Mouse (Mus musculus): ENCODE measurements around the gene Olfr417. TPM values are rescaled to one million over a fixed set of nuclear protein-coding genes. Genes with fewer than 3 reads are reported as not detected.
"Not testable (repeated sequence)": the region's sequence is repeated elsewhere in the genome, so short reads cannot be mapped to it uniquely, and the experiment has no call there.

Olfr417 gene
- total RNA-seq (2014; rRNA removed) (not detected in 2 replicates), polyA plus RNA-seq (2015; fragmentation: Nextera tagmentation; extraction: Ambion mirVana) (not detected in 2 replicates)

DNA sequence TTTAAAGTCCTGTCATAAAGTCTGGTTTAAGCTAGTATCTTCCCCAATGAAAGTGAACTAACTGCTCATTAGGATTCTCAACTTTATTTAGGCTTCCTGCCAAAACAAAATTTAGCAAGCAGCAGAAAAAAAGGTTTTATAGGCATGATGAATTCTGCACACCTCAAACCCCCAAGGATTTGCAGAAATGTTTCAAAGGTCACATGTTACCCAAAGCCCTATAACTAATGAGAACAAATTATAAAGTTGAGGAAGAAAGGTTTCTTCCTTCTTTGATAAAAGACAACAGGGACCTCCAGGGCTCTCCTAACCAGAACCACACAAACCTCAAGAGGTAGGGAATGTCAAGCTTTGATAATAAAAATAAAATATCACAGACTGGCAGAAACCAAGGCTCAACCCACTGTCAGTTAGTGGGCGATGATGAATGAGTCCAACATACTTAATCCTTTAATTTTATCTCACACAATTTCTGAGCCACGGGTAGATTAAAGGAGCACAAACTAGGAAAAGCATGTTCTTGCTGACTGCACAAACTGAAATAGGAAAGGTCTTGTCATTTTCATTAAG, at the start of gene Olfr417:
Gene Olfr417 (plus strand): TSS at position 241 of the 570 bp plus-strand sequence.
- H3K27me3 ChIP-seq (ENCODE audit: insufficient read depth, low read length), result no peaks in the 10 kb centered on the region
- DNase-seq (ENCODE audit: low spot score) (no peak), ATAC-seq (ENCODE audit: low FRiP score) (no peak)
- H3K9me3 ChIP-seq (ENCODE audit: low read length), result no peaks in the 10 kb centered on the region
- no peak within 1 kb of the TSS for H3K4me3 ChIP-seq (ENCODE audit: low read depth, low read length)
- H3K36me3 ChIP-seq (ENCODE audit: insufficient read depth, low read length), result no peaks in the 10 kb centered on the region
- TF ChIP-seq CTCF (IDR thresholded peaks at IDR 0.05), result no peak
- H3K4me2 ChIP-seq (ENCODE audit: low read depth, low read length, poor library complexity, severe bottlenecking), result no peak within 1 kb of the TSS
- no peak within 1 kb of the TSS for H3K9ac ChIP-seq (replicated peaks; ENCODE audit: low read length, poor library complexity, severe bottlenecking)
- 55% methylated on average over 2 of the region's 2 CpGs for WGBS
- no peaks in the 10 kb centered on the region for H3K4me1 ChIP-seq (ENCODE audit: insufficient read depth, low read length)
- H3K27ac ChIP-seq (ENCODE audit: low read depth, low read length), result no peak within 1 kb of the TSS

GRCm38 (mm10) chr1:174317308-174317707, 47.6 kb upstream of the Olfr417 start:
- 74% methylated on average over 2 of the region's 2 CpGs for WGBS
- DNase-seq (ENCODE audit: low spot score) (no peak), ATAC-seq (ENCODE audit: low FRiP score) (no peak)
- Histone ChIP-seq H3K9me3 (ENCODE audit: low read length) (no peaks in the 10 kb centered on the region), H3K4me3 (ENCODE audit: low read depth, low read length) (no peak overlapping the region), H3K36me3 (ENCODE audit: insufficient read depth, low read length) (no peaks in the 10 kb centered on the region), H3K4me2 (ENCODE audit: low read depth, low read length, poor library complexity, severe bottlenecking) (no peak overlapping the region), H3K9ac (replicated peaks; ENCODE audit: low read length, poor library complexity, severe bottlenecking) (no peak overlapping the region), H3K4me1 (ENCODE audit: insufficient read depth, low read length) (no peaks in the 10 kb centered on the region), H3K27ac (ENCODE audit: low read depth, low read length) (no peak overlapping the region), H3K27me3 (ENCODE audit: insufficient read depth, low read length) (no peaks in the 10 kb centered on the region)
- no peak for TF ChIP-seq CTCF (IDR thresholded peaks at IDR 0.05)

GRCm38 (mm10) chr1:174330218-174330617, 34.7 kb upstream of the Olfr417 start, which contains the start of gene Mptx1:
TSS of gene Mptx1 (plus strand) at chr1:174330518.
- H3K27me3 ChIP-seq (ENCODE audit: insufficient read depth, low read length), result no peaks in the 10 kb centered on the region
- no peaks in the 10 kb centered on the region for H3K36me3 ChIP-seq (ENCODE audit: insufficient read depth, low read length)
- no peak within 1 kb of the TSS for H3K4me3 ChIP-seq (ENCODE audit: low read depth, low read length)
- no peaks in the 10 kb centered on the region for H3K4me1 ChIP-seq (ENCODE audit: insufficient read depth, low read length)
- no peak for TF ChIP-seq CTCF (IDR thresholded peaks at IDR 0.05)
- DNase-seq (ENCODE audit: low spot score), result no peak
- ATAC-seq (ENCODE audit: low FRiP score), result no peak
- H3K9ac ChIP-seq (replicated peaks; ENCODE audit: low read length, poor library complexity, severe bottlenecking), result no peak within 1 kb of the TSS
- H3K27ac ChIP-seq (ENCODE audit: low read depth, low read length), result no peak within 1 kb of the TSS
- H3K4me2 ChIP-seq (ENCODE audit: low read depth, low read length, poor library complexity, severe bottlenecking), result no peak within 1 kb of the TSS
- no peaks in the 10 kb centered on the region for H3K9me3 ChIP-seq (ENCODE audit: low read length)

DNA sequence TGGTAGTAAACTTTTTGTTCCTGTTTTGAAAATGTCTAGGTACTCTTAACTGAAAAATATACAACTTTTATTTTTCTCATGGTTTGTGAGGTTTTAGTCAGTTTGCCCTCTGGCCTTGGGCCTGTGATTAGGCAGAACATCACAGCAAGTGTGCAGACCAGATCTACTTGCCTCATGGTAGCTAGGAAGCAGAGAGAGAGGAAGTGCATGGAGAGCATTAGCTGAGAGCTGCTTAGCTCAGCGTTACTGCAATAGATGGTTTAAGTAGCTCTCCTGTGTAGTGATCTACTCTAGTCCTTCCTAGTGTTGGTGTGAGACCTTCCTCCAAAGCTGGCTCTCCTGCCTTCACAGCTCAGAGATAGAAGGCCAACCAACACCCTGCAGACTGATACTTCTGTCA, 11.3 kb upstream of the Olfr417 start:
- H3K36me3 ChIP-seq (ENCODE audit: insufficient read depth, low read length); DNase-seq (ENCODE audit: low spot score); H3K9me3 ChIP-seq (ENCODE audit: low read length); ATAC-seq (ENCODE audit: low FRiP score); H3K4me2 ChIP-seq (ENCODE audit: low read depth, low read length, poor library complexity, severe bottlenecking); H3K27ac ChIP-seq (ENCODE audit: low read depth, low read length); H3K4me1 ChIP-seq (ENCODE audit: insufficient read depth, low read length); H3K9ac ChIP-seq (replicated peaks; ENCODE audit: low read length, poor library complexity, severe bottlenecking); H3K4me3 ChIP-seq (ENCODE audit: low read depth, low read length); H3K27me3 ChIP-seq (ENCODE audit: insufficient read depth, low read length): not testable (repeated sequence)
- WGBS, result 74% methylated on average over 1 of the region's 1 CpGs

GRCm38 (mm10) chr1:174354640-174355039, 10.3 kb upstream of the Olfr417 start:
- no peaks in the 10 kb centered on the region for H3K9me3 ChIP-seq (ENCODE audit: low read length)
- WGBS, result 79% methylated on average over 5 of the region's 5 CpGs
- H3K27ac ChIP-seq (ENCODE audit: low read depth, low read length), result no peak overlapping the region
- H3K4me3 ChIP-seq (ENCODE audit: low read depth, low read length), result no peak overlapping the region
- H3K36me3 ChIP-seq (ENCODE audit: insufficient read depth, low read length), result no peaks in the 10 kb centered on the region
- H3K9ac ChIP-seq (replicated peaks; ENCODE audit: low read length, poor library complexity, severe bottlenecking), result no peak overlapping the region
- DNase-seq (ENCODE audit: low spot score), result no peak
- H3K4me1 ChIP-seq (ENCODE audit: insufficient read depth, low read length), result no peaks in the 10 kb centered on the region
- TF ChIP-seq CTCF (IDR thresholded peaks at IDR 0.05), result no peak
- no peak overlapping the region for H3K4me2 ChIP-seq (ENCODE audit: low read depth, low read length, poor library complexity, severe bottlenecking)
- no peak for ATAC-seq (ENCODE audit: low FRiP score)
- H3K27me3 ChIP-seq (ENCODE audit: insufficient read depth, low read length), result no peaks in the 10 kb centered on the region

DNA sequence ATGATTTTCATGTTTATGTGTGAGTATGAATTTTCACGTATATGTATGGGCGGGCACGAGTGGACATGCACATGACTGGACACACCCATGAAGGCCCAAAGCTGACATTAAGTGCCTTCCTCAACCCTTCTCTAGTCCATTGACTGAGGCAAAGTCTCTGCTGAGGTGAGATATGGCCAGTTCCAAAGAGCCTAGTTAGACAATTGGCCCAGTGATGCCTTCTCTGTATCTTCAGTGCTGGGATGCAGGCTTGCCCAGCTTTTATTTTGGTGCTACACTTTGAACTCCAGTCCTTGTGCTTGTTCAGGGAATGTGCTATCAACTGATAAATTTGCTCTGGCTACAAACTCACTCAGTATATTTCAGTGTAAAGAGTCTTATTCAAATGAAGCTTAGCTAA, 8.9 kb downstream of the Olfr417 start:
- H3K27me3 ChIP-seq (ENCODE audit: insufficient read depth, low read length), result no peaks in the 10 kb centered on the region
- WGBS, result 98% methylated on average over 3 of the region's 3 CpGs
- no peaks in the 10 kb centered on the region for H3K36me3 ChIP-seq (ENCODE audit: insufficient read depth, low read length)
- ATAC-seq (ENCODE audit: low FRiP score) (no peak), DNase-seq (ENCODE audit: low spot score) (no peak)
- TF ChIP-seq CTCF (IDR thresholded peaks at IDR 0.05), result no peak
- no peaks in the 10 kb centered on the region for H3K9me3 ChIP-seq (ENCODE audit: low read length)
- H3K27ac ChIP-seq (ENCODE audit: low read depth, low read length), result no peak overlapping the region
- no peak overlapping the region for H3K4me3 ChIP-seq (ENCODE audit: low read depth, low read length)
- H3K9ac ChIP-seq (replicated peaks; ENCODE audit: low read length, poor library complexity, severe bottlenecking), result no peak overlapping the region
- no peaks in the 10 kb centered on the region for H3K4me1 ChIP-seq (ENCODE audit: insufficient read depth, low read length)
- no peak overlapping the region for H3K4me2 ChIP-seq (ENCODE audit: low read depth, low read length, poor library complexity, severe bottlenecking)
